Mouse (Mus musculus) MEL (cell line): Measurements from ENCODE around the gene Rnase12.

Experiments
- BHLHE40 ChIP-seq: IDR thresholded peaks from 2 replicates; pipeline ENCODE4 v1.6.1; 2012; ENCODE audit warnings: low read depth, mild to moderate bottlenecking, inconsistent platforms, low read length, improper control_type of control experiment, borderline replicate concordance
- CTCF ChIP-seq, 3 experiments: IDR thresholded peaks in 2 of 3; conservative IDR thresholded peaks in 1 of 3; 2 replicates each; pipeline ENCODE4 v1.5.1; 2011 to 2012; ENCODE audit warnings: low read length in 3 of 3, low read depth in 2 of 3, mild to moderate bottlenecking in 2 of 3, improper control_type of control experiment in 1 of 3, inconsistent platforms in 1 of 3, mixed read lengths in 1 of 3, moderate library complexity in 1 of 3; ENCODE audit not compliant: control insufficient read depth in 1 of 3, insufficient read depth in 1 of 3, poor library complexity in 1 of 3, severe bottlenecking in 1 of 3
- ETS1 ChIP-seq: IDR thresholded peaks from 2 replicates; pipeline ENCODE4 v1.6.1; 2012; ENCODE audit warnings: low read depth, mild to moderate bottlenecking, inconsistent platforms, low read length, improper control_type of control experiment, moderate library complexity
- GATA1 ChIP-seq: IDR thresholded peaks from 2 replicates; pipeline ENCODE4 v1.6.1; 2011; ENCODE audit warnings: low read depth, low read length, improper control_type of control experiment
- MXI1 ChIP-seq: IDR thresholded peaks from 2 replicates; pipeline ENCODE4 v1.6.1; 2011; ENCODE audit warnings: mild to moderate bottlenecking, low read depth, low read length, improper control_type of control experiment
- POLR2A ChIP-seq, 2 experiments: IDR thresholded peaks; 2 replicates each; pipeline ENCODE4 v1.6.1; 2011 to 2012; ENCODE audit warnings: low read length in 2 of 2, mild to moderate bottlenecking in 2 of 2, control low read depth in 1 of 2, improper control_type of control experiment in 1 of 2, low read depth in 1 of 2, moderate library complexity in 1 of 2; ENCODE audit not compliant: control insufficient read depth in 1 of 2, insufficient read depth in 1 of 2, poor library complexity in 1 of 2
- TBP ChIP-seq: IDR thresholded peaks from 2 replicates; pipeline ENCODE4 v1.8.0; 2011; ENCODE audit warnings: low read depth, low read length, improper control_type of control experiment

GRCm38 (mm10) chr14:51053176-51053575 lies 4.3 kb downstream of the Rnase12 start:
- TF ChIP-seq CTCF (IDR thresholded peaks at IDR 0.05 in 2 of 3, conservative IDR thresholded peaks at IDR 0.05 in 1 of 3; ENCODE audit: control insufficient read depth in 1 of 3, insufficient read depth in 1 of 3, low read depth in 2 of 3, low read length in 3 of 3, poor library complexity in 1 of 3, severe bottlenecking in 1 of 3) (no peak), GATA1 (no peak), BHLHE40 (no peak), MXI1 (no peak), ETS1 (no peak), POLR2A (IDR thresholded peaks at IDR 0.05; ENCODE audit: control insufficient read depth in 1 of 2, insufficient read depth in 1 of 2, low read depth in 1 of 2, low read length in 2 of 2, poor library complexity in 1 of 2) (no peak), TBP (no peak)
